Mouse (Mus musculus) bone marrow macrophage, adult 2 months (primary cell): Measurements from ENCODE around the gene Nanp.

Experiments
- CTCF ChIP-seq: IDR thresholded peaks from 2 replicates; pipeline ENCODE4 v1.5.1; 2012; ENCODE audit warnings: low read depth, mild to moderate bottlenecking, low read length, moderate library complexity
- POLR2A ChIP-seq: IDR thresholded peaks from 2 replicates; pipeline ENCODE4 v1.6.1; 2012; ENCODE audit warnings: mild to moderate bottlenecking, low read depth, low read length, borderline replicate concordance

- TF ChIP-seq CTCF (no peak), POLR2A (no peak)
Observed at GRCm38 (mm10) chr2:150995324-150995723, 43.9 kb downstream of the Nanp start.
